ENCODE assay signal across 16 mouse cellular contexts in the genomic region with DNA sequence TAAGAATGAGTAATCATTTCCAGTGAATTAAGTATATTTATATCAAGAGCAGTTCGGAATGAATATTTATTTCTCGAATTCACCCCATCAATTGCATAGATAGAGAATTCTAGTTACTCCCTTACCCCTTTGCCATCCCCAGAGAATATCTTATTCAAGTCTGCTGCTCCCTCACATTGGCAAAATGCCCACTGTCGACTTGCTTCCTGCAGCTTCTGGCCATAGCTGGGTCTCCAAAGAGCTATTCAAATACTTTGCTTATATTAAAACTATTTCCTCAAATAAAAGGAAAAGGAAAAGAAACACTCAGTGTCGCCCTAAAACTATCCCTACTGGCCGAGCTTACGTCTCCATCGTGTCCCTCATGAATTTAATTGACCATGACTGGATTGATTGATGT.
DNase-seq lines count a peak whose midpoint lies in the region; TF ChIP-seq lines count a peak whose summit lies in the region.
"Had no signal": no experiment of that assay in that cellular context is flagged by ENCODE, and none has a peak within 500 bp of the region (broad histone marks: within the 10 kb centered on the region; RNA-seq: fewer than 3 reads in every experiment).

No protein-coding gene starts in this region.

- DNase-seq in cerebellum, postnatal 14 days, result peak; percentile 24 to 46
- DNase-seq in cerebellum, postnatal 36 days, result no peak
- DNase-seq in kidney, postnatal 10 days, result peak; percentile 21
- no peak for DNase-seq in kidney, adult 11 months
- DNase-seq in lung, postnatal 14 days, result peak; percentile 3
- no peak for DNase-seq in lung, postnatal 25 days (ENCODE audit: low spot score)
- peak; percentile 61 for DNase-seq in brain, embryonic 14.5 days (ENCODE audit: low read depth)
- DNase-seq: adrenal gland, adult 8-10 months; cerebellum, adult 11 months; cerebellum, adult 9-11 months; gastrocnemius, postnatal 10 days; heart, postnatal 14 days; kidney, adult 9 months; retina, postnatal 1 day; right cerebral cortex, postnatal 14 days; thymus, postnatal 4 days had no signal

- TF ChIP-seq POLR2A in brain, embryonic 14.5 days (IDR thresholded peaks at IDR 0.05; ENCODE audit: borderline replicate concordance, extremely low read depth, insufficient read depth, insufficient read length, poor library complexity, severe bottlenecking), result no peak

- TF ChIP-seq CTCF in brain, embryonic 14.5 days (IDR thresholded peaks at IDR 0.05; ENCODE audit: borderline replicate concordance, extremely low read depth, insufficient read depth, insufficient read length), result no peak

Comparison
In these comparisons a context has a peak if more than half of its experiments do, and no peak if none do; other contexts are left out.
1. DNase-seq: peak in cerebellum, postnatal 14 days (2 of 2), kidney, postnatal 10 days (single experiment), lung, postnatal 14 days (single experiment) and brain, embryonic 14.5 days (single experiment); none in cerebellum, postnatal 36 days (0 of 2), kidney, adult 11 months (single experiment) and lung, postnatal 25 days (single experiment).